Mouse (Mus musculus): Measurements from ENCODE around the gene Dnmt3l.
"Not testable (repeated sequence)": the region's sequence is repeated elsewhere in the genome, so short reads cannot be mapped to it uniquely, and the experiment has no call there.

The Dnmt3l gene

GRCm38 (mm10) chr10:78086444-78087061 lies 44.8 kb downstream of the Dnmt3l start:
- DNase-seq (ENCODE audit: low spot score): no peak

- DNase-seq (ENCODE audit: low spot score): no peak
Measured at GRCm38 (mm10) chr10:78087101-78087511, 45.4 kb downstream of the Dnmt3l start.

- DNase-seq (ENCODE audit: low spot score): no peak
Measured at GRCm38 (mm10) chr10:78090246-78090645, 48.5 kb downstream of the Dnmt3l start.

GRCm38 (mm10) chr10:78090706-78091491 lies 49.2 kb downstream of the Dnmt3l start:
- DNase-seq (ENCODE audit: low spot score): no peak

GRCm38 (mm10) chr10:78091865-78092724 lies 50.3 kb downstream of the Dnmt3l start:
- no peak for DNase-seq (ENCODE audit: low spot score)

GRCm38 (mm10) chr10:78092725-78093029 lies 50.9 kb downstream of the Dnmt3l start:
- DNase-seq (ENCODE audit: low spot score): no peak

GRCm38 (mm10) chr10:78095221-78095620 lies 53.5 kb downstream of the Dnmt3l start:
- DNase-seq (ENCODE audit: low spot score): no peak

GRCm38 (mm10) chr10:78095954-78096931 lies 54.5 kb downstream of the Dnmt3l start:
- no peak for DNase-seq (ENCODE audit: low spot score)

- DNase-seq (ENCODE audit: low spot score): not testable (repeated sequence)
Measured at GRCm38 (mm10) chr10:78099860-78100259, 58.1 kb downstream of the Dnmt3l start.

- peak; percentile 68 for DNase-seq (ENCODE audit: low spot score)
Measured at GRCm38 (mm10) chr10:78100989-78101780, 59.4 kb downstream of the Dnmt3l start.

- no peak for DNase-seq (ENCODE audit: low spot score)
Measured at GRCm38 (mm10) chr10:78104555-78105490, 63.1 kb downstream of the Dnmt3l start.

GRCm38 (mm10) chr10:78105548-78105947 lies 63.8 kb downstream of the Dnmt3l start:
- no peak for DNase-seq (ENCODE audit: low spot score)
